Mouse (Mus musculus) adrenal gland, postnatal 14 days (tissue): Measurements from ENCODE around the gene Rest. TPM values are rescaled to one million over a fixed set of nuclear protein-coding genes. Genes with fewer than 3 reads are reported as not detected.

ENCODE experiments used
- DNase-seq: peaks from one replicate; pipeline ENCODE4 v3.0.0; 2021; ENCODE audit warnings: mixed read lengths
- total RNA-seq: library from RNA; stranded (reverse); gene quantifications from 2 replicates; pipeline ENCODE4 v1.2.3, GENCODE M21; 2021

Gene Rest
- total RNA-seq, 1 experiment from 2014 or later: 26.0 TPM

GRCm38 (mm10) chr5:77265671-77266065 lies 377 bp downstream of the Rest start:
- DNase-seq: peak; percentile 90

GRCm38 (mm10) chr5:77266066-77266885 lies 985 bp downstream of the Rest start:
- peak; percentile 78 for DNase-seq

GRCm38 (mm10) chr5:77266886-77267401 lies 1.7 kb downstream of the Rest start:
- no peak for DNase-seq

GRCm38 (mm10) chr5:77267441-77267840 lies 2.1 kb downstream of the Rest start:
- DNase-seq: no peak

GRCm38 (mm10) chr5:77267957-77268624 lies 2.8 kb downstream of the Rest start:
- no peak for DNase-seq

GRCm38 (mm10) chr5:77269399-77269798 lies 4.1 kb downstream of the Rest start:
- no peak for DNase-seq

GRCm38 (mm10) chr5:77273151-77273550 lies 7.9 kb downstream of the Rest start:
- no peak for DNase-seq

- DNase-seq: peak; percentile 46
Observed at GRCm38 (mm10) chr5:77275950-77276349, 10.7 kb downstream of the Rest start.

GRCm38 (mm10) chr5:77277204-77277603 lies 11.9 kb downstream of the Rest start:
- DNase-seq: no peak

GRCm38 (mm10) chr5:77281518-77282174 lies 16.4 kb downstream of the Rest start:
- DNase-seq: no peak

GRCm38 (mm10) chr5:77282242-77282641 lies 17.0 kb downstream of the Rest start:
- no peak for DNase-seq

GRCm38 (mm10) chr5:77285685-77286084 lies 20.4 kb downstream of the Rest start:
- no peak for DNase-seq

- DNase-seq: no peak
Observed at GRCm38 (mm10) chr5:77286904-77287303, 21.6 kb downstream of the Rest start.

- no peak for DNase-seq
Observed at GRCm38 (mm10) chr5:77287901-77288300, 22.6 kb downstream of the Rest start.

GRCm38 (mm10) chr5:77289686-77290085 lies 24.4 kb downstream of the Rest start:
- DNase-seq: no peak

GRCm38 (mm10) chr5:77290606-77291005 lies 25.3 kb downstream of the Rest start:
- DNase-seq: no peak

GRCm38 (mm10) chr5:77292803-77293522 lies 27.7 kb downstream of the Rest start:
- no peak for DNase-seq

- no peak for DNase-seq
Observed at GRCm38 (mm10) chr5:77299486-77299885, 34.2 kb downstream of the Rest start.

GRCm38 (mm10) chr5:77301296-77301903 lies 36.1 kb downstream of the Rest start:
- no peak for DNase-seq

GRCm38 (mm10) chr5:77307821-77308553 lies 42.7 kb downstream of the Rest start:
- DNase-seq: no peak
